Mouse (Mus musculus): Measurements from ENCODE around the gene Gm20834.
"Not testable (repeated sequence)": the region's sequence is repeated elsewhere in the genome, so short reads cannot be mapped to it uniquely, and the experiment has no call there.

Gene Gm20834

GRCm38 (mm10) chrY:10324489-10324888 is at the start of gene Gm20834:
Gm20834 (minus strand) TSS chrY:10324589.
- not testable (repeated sequence) for DNase-seq (ENCODE audit: low read depth, low spot score)

All from ZHBTc4 (cell line).